Mouse (Mus musculus): ENCODE results near the gene Tmem234. TPM values are rescaled to one million over a fixed set of nuclear protein-coding genes. Genes with fewer than 3 reads are reported as not detected.
A peak's percentile ranks its signal among the peaks of the same experiment; 100 is the strongest.

The Tmem234 gene
- total RNA-seq, 2 experiments from 2014 or later: 42.7 to 43.6 TPM

- DNase-seq: no peak
- intact Hi-C loops (cut with DNase I): no loop called here
Measured at GRCm38 (mm10) chr4:129620419-129621282, 20.2 kb downstream of the Tmem234 start.

- intact Hi-C loops (cut with DNase I): no loop called here
Measured at GRCm38 (mm10) chr4:129621283-129621841, 20.9 kb downstream of the Tmem234 start.

GRCm38 (mm10) chr4:129622120-129622802 is 21.8 kb downstream of the Tmem234 start:
- intact Hi-C loops (cut with DNase I): no loop called here

More at GRCm38 (mm10) chr4:129621283-129621841, 20.9 kb downstream of the Tmem234 start:
- peak; percentile 49 for DNase-seq

GRCm38 (mm10) chr4:129622803-129623535 is 22.5 kb downstream of the Tmem234 start:
- intact Hi-C loops (cut with DNase I): no loop called here
- no peak for DNase-seq

More at GRCm38 (mm10) chr4:129622120-129622802, 21.8 kb downstream of the Tmem234 start:
- DNase-seq: no peak

- peak; percentile 48 to 67 for DNase-seq
- intact Hi-C loops (cut with DNase I): loop anchor here (1.0 kb wide), 1 partner anchor 17 kb away; no protein-coding TSS in a partner anchor
Measured at GRCm38 (mm10) chr4:129623681-129624091, 23.2 kb downstream of the Tmem234 start, which contains the start of gene Ccdc28b. TSS of gene Ccdc28b (minus strand) at chr4:129623947.

- intact Hi-C loops (cut with DNase I): loop anchor here (1.0 kb wide), 1 partner anchor 16 kb away; no protein-coding TSS in a partner anchor
- peak; percentile 77 to 79 for DNase-seq
Measured at GRCm38 (mm10) chr4:129624281-129625028, 24.0 kb downstream of the Tmem234 start.

- DNase-seq: peak; percentile 54 to 56
- intact Hi-C loops (cut with DNase I): no loop called here
Measured at GRCm38 (mm10) chr4:129625029-129625370, 24.5 kb downstream of the Tmem234 start.

- DNase-seq: no peak
Measured at GRCm38 (mm10) chr4:129625496-129625895, 25.0 kb downstream of the Tmem234 start.

GRCm38 (mm10) chr4:129626035-129626434 is 25.6 kb downstream of the Tmem234 start:
- intact Hi-C loops (cut with DNase I): no loop called here
- DNase-seq: no peak

More at GRCm38 (mm10) chr4:129625496-129625895, 25.0 kb downstream of the Tmem234 start:
- intact Hi-C loops (cut with DNase I): no loop called here

GRCm38 (mm10) chr4:129630944-129631343 is 30.5 kb downstream of the Tmem234 start:
- intact Hi-C loops (cut with DNase I): no loop called here

GRCm38 (mm10) chr4:129631867-129632266 is 31.4 kb downstream of the Tmem234 start:
- intact Hi-C loops (cut with DNase I): no loop called here
- DNase-seq: no peak

More at GRCm38 (mm10) chr4:129630944-129631343, 30.5 kb downstream of the Tmem234 start:
- peak in 1 of 2 experiments; percentile 44 for DNase-seq

GRCm38 (mm10) chr4:129633852-129634251 is 33.4 kb downstream of the Tmem234 start:
- no peak for DNase-seq
- intact Hi-C loops (cut with DNase I): no loop called here

GRCm38 (mm10) chr4:129639221-129639620 is 38.8 kb downstream of the Tmem234 start:
- DNase-seq: no peak
- intact Hi-C loops (cut with DNase I): no loop called here

- peak in 1 of 2 experiments; percentile 39 for DNase-seq
- intact Hi-C loops (cut with DNase I): loop anchor here (1.0 kb wide), 1 partner anchor 16 kb away; no protein-coding TSS in a partner anchor
Measured at GRCm38 (mm10) chr4:129640101-129640637, 39.7 kb downstream of the Tmem234 start.

- intact Hi-C loops (cut with DNase I): loop anchor here (1.0 kb wide), 1 partner anchor 17 kb away; no protein-coding TSS in a partner anchor
- peak; percentile 95 to 96 for DNase-seq
Measured at GRCm38 (mm10) chr4:129640638-129641467, 40.4 kb downstream of the Tmem234 start, which contains the start of gene Txlna. TSS of gene Txlna (minus strand) at chr4:129641065.

- intact Hi-C loops (cut with DNase I): no loop called here
- no peak for DNase-seq
Measured at GRCm38 (mm10) chr4:129641756-129642155, 41.3 kb downstream of the Tmem234 start.

- intact Hi-C loops (cut with DNase I): no loop called here
- DNase-seq: no peak
Measured at GRCm38 (mm10) chr4:129645204-129645603, 44.7 kb downstream of the Tmem234 start.

GRCm38 (mm10) chr4:129648656-129649055 is 48.2 kb downstream of the Tmem234 start:
- intact Hi-C loops (cut with DNase I): no loop called here
- no peak for DNase-seq

Measured in heart, postnatal 36 days (tissue).